Mouse (Mus musculus) neutrophil, adult 83 days (primary cell): ENCODE measurements around the gene Hnrnpul2. TPM values are rescaled to one million over a fixed set of nuclear protein-coding genes. Genes with fewer than 3 reads are reported as not detected.

Experiments
- total RNA-seq, 2 experiments: library from RNA; stranded (reverse); gene quantifications; one replicate each; pipeline ENCODE4 v1.2.4; 2023

Hnrnpul2 gene
- 10 to 100 TPM; 91.2 to 95.0 TPM for total RNA-seq

GRCm38 (mm10) chr19:8819596-8820423 is at the start of gene Hnrnpul2:
Hnrnpul2 (plus strand) TSS chr19:8820010.

GRCm38 (mm10) chr19:8770567-8771270 is 49.1 kb upstream of the Hnrnpul2 start, which contains the start of gene Tmem223:
Tmem223 (plus strand) TSS chr19:8770996.

GRCm38 (mm10) chr19:8774086-8774835 is 45.5 kb upstream of the Hnrnpul2 start, which contains the start of gene Tmem179b:
Tmem179b (minus strand) TSS chr19:8774467.

GRCm38 (mm10) chr19:8786008-8786781 is 33.6 kb upstream of the Hnrnpul2 start, which contains the start of gene Taf6l:
Taf6l (minus strand) TSS chr19:8786417.

GRCm38 (mm10) chr19:8798264-8798946 is 21.4 kb upstream of the Hnrnpul2 start, which contains the start of gene Polr2g:
Polr2g (minus strand) TSS chr19:8798577.

GRCm38 (mm10) chr19:8802130-8802821 is 17.5 kb upstream of the Hnrnpul2 start, which contains the start of gene Zbtb3:
Zbtb3 (plus strand) TSS chr19:8802555.

GRCm38 (mm10) chr19:8818801-8819595 is 812 bp upstream of the Hnrnpul2 start, which contains the start of gene Ttc9c:
Ttc9c (minus strand) TSS chr19:8819333.

GRCm38 (mm10) chr19:8829660-8830059 is 9.8 kb downstream of the Hnrnpul2 start, which contains the start of gene AC129217.1:
AC129217.1 (plus strand) TSS chr19:8829773.

GRCm38 (mm10) chr19:8837251-8837791 is 17.5 kb downstream of the Hnrnpul2 start, which contains the start of gene Bscl2:
Bscl2 (plus strand) TSS chr19:8837467.

GRCm38 (mm10) chr19:8839103-8839907 is 19.5 kb downstream of the Hnrnpul2 start, which contains the start of gene Gng3:
Gng3 (minus strand) TSS chr19:8839194.

GRCm38 (mm10) chr19:8850402-8850901 is 30.6 kb downstream of the Hnrnpul2 start, which contains the start of gene Lrrn4cl:
Lrrn4cl (plus strand) TSS chr19:8850768.

GRCm38 (mm10) chr19:8871267-8872186 is 51.7 kb downstream of the Hnrnpul2 start, which contains the start of gene Ubxn1:
Ubxn1 (plus strand) TSS chr19:8871496.

GRCm38 (mm10) chr19:8880311-8881033 is 60.7 kb downstream of the Hnrnpul2 start, which contains the start of gene Uqcc3:
Uqcc3 (minus strand) TSS chr19:8880923.

GRCm38 (mm10) chr19:8883616-8884015 is 63.8 kb downstream of the Hnrnpul2 start, which contains the start of the genes Lbhd1 and Gm49403:
Lbhd1 (plus strand) TSS chr19:8883732.
Gm49403 (plus strand) TSS chr19:8883930.

